Mouse (Mus musculus): ENCODE measurements at regions not wholly inside any gene's neighbourhood (a gene's known extent, or its start where the extent isn't known, plus 50 kb on each side); places are given as distances from the start of the nearest gene placed in this dataset.

GRCm38 (mm10) chr3:140059102-140059501, 853.6 kb downstream of the Stpg2 start:
- DNase-seq (ENCODE audit: low spot score in 2 of 2): no peak

- no peak for DNase-seq (ENCODE audit: low spot score in 2 of 2)
Observed at GRCm38 (mm10) chr3:140059522-140060110, 854.1 kb downstream of the Stpg2 start.

- no peak for DNase-seq (ENCODE audit: low spot score in 2 of 2)
Observed at GRCm38 (mm10) chr3:140061769-140062381, 856.4 kb downstream of the Stpg2 start.

- DNase-seq (ENCODE audit: low spot score in 2 of 2): no peak
Observed at GRCm38 (mm10) chr3:140062880-140063279, 857.4 kb downstream of the Stpg2 start.

- no peak for DNase-seq (ENCODE audit: low spot score in 2 of 2)
Observed at GRCm38 (mm10) chr3:140084333-140084732, 878.8 kb downstream of the Stpg2 start.

- DNase-seq (ENCODE audit: low spot score in 2 of 2): no peak
Observed at GRCm38 (mm10) chr3:140085385-140085784, 879.9 kb downstream of the Stpg2 start.

GRCm38 (mm10) chr3:140088019-140088418, 882.5 kb downstream of the Stpg2 start:
- DNase-seq (ENCODE audit: low spot score in 2 of 2): no peak

- DNase-seq (ENCODE audit: low spot score in 2 of 2): no peak
Observed at GRCm38 (mm10) chr3:140091900-140092299, 886.4 kb downstream of the Stpg2 start.

- no peak for DNase-seq (ENCODE audit: low spot score in 2 of 2)
Observed at GRCm38 (mm10) chr3:140096854-140097540, 891.5 kb downstream of the Stpg2 start.

GRCm38 (mm10) chr3:140109401-140109800, 903.9 kb downstream of the Stpg2 start:
- no peak for DNase-seq (ENCODE audit: low spot score in 2 of 2)

GRCm38 (mm10) chr3:140111414-140112172, 906.1 kb downstream of the Stpg2 start:
- DNase-seq (ENCODE audit: low spot score in 2 of 2): no peak

GRCm38 (mm10) chr3:140115116-140115515, 909.6 kb downstream of the Stpg2 start:
- no peak for DNase-seq (ENCODE audit: low spot score in 2 of 2)

GRCm38 (mm10) chr3:140127310-140127709, 921.8 kb downstream of the Stpg2 start:
- DNase-seq (ENCODE audit: low spot score in 2 of 2): no peak

- no peak for DNase-seq (ENCODE audit: low spot score in 2 of 2)
Observed at GRCm38 (mm10) chr3:140129065-140129778, 923.7 kb downstream of the Stpg2 start.

- DNase-seq (ENCODE audit: low spot score in 2 of 2): no peak
Observed at GRCm38 (mm10) chr3:140143900-140144299, 938.4 kb downstream of the Stpg2 start.

- peak in 1 of 2 experiments; percentile 9 for DNase-seq (ENCODE audit: low spot score in 2 of 2)
Observed at GRCm38 (mm10) chr3:140147158-140147933, 941.9 kb downstream of the Stpg2 start.

- DNase-seq (ENCODE audit: low spot score in 2 of 2): no peak
Observed at GRCm38 (mm10) chr3:140150530-140150951, 945.0 kb downstream of the Stpg2 start.

GRCm38 (mm10) chr3:140179471-140179870, 974.0 kb downstream of the Stpg2 start:
- peak; percentile 76 to 78 for DNase-seq (ENCODE audit: low spot score in 2 of 2)

GRCm38 (mm10) chr3:140182690-140183089, 977.2 kb downstream of the Stpg2 start:
- DNase-seq (ENCODE audit: low spot score in 2 of 2): no peak

- DNase-seq (ENCODE audit: low spot score in 2 of 2): no peak
Observed at GRCm38 (mm10) chr3:140184899-140185525, 979.5 kb downstream of the Stpg2 start.
